Mouse (Mus musculus): Measurements from ENCODE around the gene Serpinh1. TPM values are rescaled to one million over a fixed set of nuclear protein-coding genes. Genes with fewer than 3 reads are reported as not detected.

The Serpinh1 gene
- polyA plus RNA-seq, 1 experiment from 2014 or later, result 579 TPM

- no peaks in the 10 kb centered on the region for H3K27me3 ChIP-seq (replicated peaks; ENCODE audit: insufficient read depth, low read length)
- no peak for TF ChIP-seq EP300 (IDR thresholded peaks at IDR 0.05)
- H3K4me2 ChIP-seq (replicated peaks; ENCODE audit: low read depth, low read length), result no peak overlapping the region
- WGBS, result 88% methylated on average over 10 of the region's 10 CpGs
- no peak overlapping the region for H3K4me3 ChIP-seq (ENCODE audit: low read depth, low read length)
- peaks cover 43% of the 10 kb centered on the region for H3K36me3 ChIP-seq (ENCODE audit: insufficient read depth, low read length)
- H3K9me3 ChIP-seq (ENCODE audit: low read length), result no peaks in the 10 kb centered on the region
- no peak overlapping the region for H3K27ac ChIP-seq (ENCODE audit: low read length)
- ATAC-seq (no peak), DNase-seq (ENCODE audit: low spot score) (no peak)
- peaks cover 14% of the 10 kb centered on the region for H3K4me1 ChIP-seq (ENCODE audit: insufficient read depth, low read depth, low read length)
- H3K9ac ChIP-seq (replicated peaks; ENCODE audit: low read depth), result no peak overlapping the region
These were observed 5.8 kb downstream of the Serpinh1 start for GRCm38 (mm10) chr7:99347268-99347667.

GRCm38 (mm10) chr7:99343577-99343976 lies 9.5 kb downstream of the Serpinh1 start:
- Histone ChIP-seq H3K9me3 (ENCODE audit: low read length) (no peaks in the 10 kb centered on the region), H3K27me3 (replicated peaks; ENCODE audit: insufficient read depth, low read length) (no peaks in the 10 kb centered on the region), H3K4me2 (replicated peaks; ENCODE audit: low read depth, low read length) (no peak overlapping the region), H3K27ac (ENCODE audit: low read length) (no peak overlapping the region), H3K36me3 (ENCODE audit: insufficient read depth, low read length) (peaks cover 43% of the 10 kb centered on the region), H3K4me1 (ENCODE audit: insufficient read depth, low read depth, low read length) (no peaks in the 10 kb centered on the region), H3K4me3 (ENCODE audit: low read depth, low read length) (no peak overlapping the region), H3K9ac (replicated peaks; ENCODE audit: low read depth) (no peak overlapping the region)
- WGBS, result 85% methylated on average over 4 of the region's 4 CpGs
- no peak for DNase-seq (ENCODE audit: low spot score)
- ATAC-seq, result no peak
- TF ChIP-seq CTCF (IDR thresholded peaks at IDR 0.05) (no peak), EP300 (IDR thresholded peaks at IDR 0.05) (no peak)

DNA sequence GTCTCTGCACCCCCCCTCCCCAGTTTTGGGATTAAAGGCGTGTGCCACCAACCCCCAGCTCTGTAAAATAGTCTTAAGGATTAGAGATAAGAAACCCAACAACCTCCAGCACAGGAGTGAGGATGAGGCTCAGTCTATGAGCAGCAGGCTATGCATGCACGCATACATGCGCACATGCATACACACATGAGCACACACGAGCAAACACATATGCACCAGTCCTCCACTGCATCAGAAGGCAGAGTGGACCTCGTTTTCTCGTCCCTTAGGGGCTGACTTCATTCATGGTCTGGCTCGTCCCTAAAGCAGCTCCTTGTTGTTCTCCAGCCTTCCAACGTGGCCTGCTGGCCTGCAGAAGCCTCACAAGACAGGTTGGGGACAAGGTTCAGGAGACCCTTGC lies 12.3 kb downstream of the Serpinh1 start:
- Histone ChIP-seq H3K27ac (ENCODE audit: low read length) (no peak overlapping the region), H3K27me3 (replicated peaks; ENCODE audit: insufficient read depth, low read length) (no peaks in the 10 kb centered on the region), H3K4me2 (replicated peaks; ENCODE audit: low read depth, low read length) (no peak overlapping the region), H3K36me3 (ENCODE audit: insufficient read depth, low read length) (peaks cover 16% of the 10 kb centered on the region), H3K4me3 (ENCODE audit: low read depth, low read length) (no peak overlapping the region), H3K4me1 (ENCODE audit: insufficient read depth, low read depth, low read length) (no peaks in the 10 kb centered on the region), H3K9ac (replicated peaks; ENCODE audit: low read depth) (no peak overlapping the region), H3K9me3 (ENCODE audit: low read length) (no peaks in the 10 kb centered on the region)
- ATAC-seq, result no peak
- TF ChIP-seq EP300 (IDR thresholded peaks at IDR 0.05) (no peak), CTCF (IDR thresholded peaks at IDR 0.05) (no peak)
- WGBS, result 80% methylated on average over 8 of the region's 8 CpGs
- no peak for DNase-seq (ENCODE audit: low spot score)

GRCm38 (mm10) chr7:99332774-99333480 lies 20.1 kb downstream of the Serpinh1 start:
- no peaks in the 10 kb centered on the region for H3K27me3 ChIP-seq (replicated peaks; ENCODE audit: insufficient read depth, low read length)
- DNase-seq (ENCODE audit: low spot score) (peak; percentile 90), ATAC-seq (peak; percentile 83)
- H3K4me2 ChIP-seq (replicated peaks; ENCODE audit: low read depth, low read length), result no peak overlapping the region
- no peak for TF ChIP-seq EP300 (IDR thresholded peaks at IDR 0.05)
- TF ChIP-seq CTCF (IDR thresholded peaks at IDR 0.05), result peak; percentile 97
- H3K4me3 ChIP-seq (ENCODE audit: low read depth, low read length), result no peak overlapping the region
- WGBS, result 45% methylated on average over 12 of the region's 12 CpGs
- H3K9me3 ChIP-seq (ENCODE audit: low read length), result no peaks in the 10 kb centered on the region
- no peak overlapping the region for H3K9ac ChIP-seq (replicated peaks; ENCODE audit: low read depth)
- no peaks in the 10 kb centered on the region for H3K4me1 ChIP-seq (ENCODE audit: insufficient read depth, low read depth, low read length)
- H3K27ac ChIP-seq (ENCODE audit: low read length), result no peak overlapping the region
- no peaks in the 10 kb centered on the region for H3K36me3 ChIP-seq (ENCODE audit: insufficient read depth, low read length)

DNA sequence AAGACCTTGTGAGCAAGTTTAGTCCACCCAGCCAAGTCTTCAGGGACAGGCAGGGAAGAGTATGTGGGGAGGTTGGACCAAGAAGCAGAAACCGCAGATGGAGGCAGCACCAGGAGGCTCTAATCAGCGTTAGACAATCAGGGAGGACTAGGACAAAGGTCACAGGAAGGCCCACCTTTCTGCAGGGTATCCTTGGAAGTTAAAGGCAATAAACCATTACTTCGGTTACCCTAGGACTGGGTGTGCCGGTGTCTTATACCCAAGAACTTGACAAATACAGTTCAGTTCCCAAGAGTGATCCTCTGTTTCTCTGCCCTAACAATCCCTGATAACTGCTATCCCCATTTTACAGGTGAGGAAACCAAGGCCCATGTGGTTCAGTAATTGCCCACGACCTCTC lies 23.0 kb downstream of the Serpinh1 start:
- Histone ChIP-seq H3K4me1 (ENCODE audit: insufficient read depth, low read depth, low read length) (no peaks in the 10 kb centered on the region), H3K27ac (ENCODE audit: low read length) (no peak overlapping the region), H3K4me3 (ENCODE audit: low read depth, low read length) (no peak overlapping the region), H3K9me3 (ENCODE audit: low read length) (no peaks in the 10 kb centered on the region), H3K27me3 (replicated peaks; ENCODE audit: insufficient read depth, low read length) (no peaks in the 10 kb centered on the region), H3K9ac (replicated peaks; ENCODE audit: low read depth) (no peak overlapping the region), H3K36me3 (ENCODE audit: insufficient read depth, low read length) (no peaks in the 10 kb centered on the region), H3K4me2 (replicated peaks; ENCODE audit: low read depth, low read length) (no peak overlapping the region)
- 80% methylated on average over 5 of the region's 5 CpGs for WGBS
- ATAC-seq, result no peak
- DNase-seq (ENCODE audit: low spot score), result no peak
- no peak for TF ChIP-seq CTCF (IDR thresholded peaks at IDR 0.05)
- TF ChIP-seq EP300 (IDR thresholded peaks at IDR 0.05), result no peak

GRCm38 (mm10) chr7:99328847-99329246 lies 24.2 kb downstream of the Serpinh1 start:
- Histone ChIP-seq H3K4me2 (replicated peaks; ENCODE audit: low read depth, low read length) (no peak overlapping the region), H3K27me3 (replicated peaks; ENCODE audit: insufficient read depth, low read length) (no peaks in the 10 kb centered on the region), H3K9ac (replicated peaks; ENCODE audit: low read depth) (no peak overlapping the region), H3K4me1 (ENCODE audit: insufficient read depth, low read depth, low read length) (no peaks in the 10 kb centered on the region), H3K9me3 (ENCODE audit: low read length) (no peaks in the 10 kb centered on the region), H3K36me3 (ENCODE audit: insufficient read depth, low read length) (no peaks in the 10 kb centered on the region), H3K27ac (ENCODE audit: low read length) (no peak overlapping the region), H3K4me3 (ENCODE audit: low read depth, low read length) (no peak overlapping the region)
- TF ChIP-seq EP300 (IDR thresholded peaks at IDR 0.05), result no peak
- TF ChIP-seq CTCF (IDR thresholded peaks at IDR 0.05), result no peak
- DNase-seq (ENCODE audit: low spot score) (no peak), ATAC-seq (no peak)
- 52% methylated on average over 4 of the region's 4 CpGs for WGBS
